Mouse (Mus musculus): ENCODE data around the gene Snx9. TPM values are rescaled to one million over a fixed set of nuclear protein-coding genes. Genes with fewer than 3 reads are reported as not detected.
A peak's percentile ranks its signal among the peaks of the same experiment; 100 is the strongest.

The Snx9 gene
- polyA plus RNA-seq, 1 experiment: 13.1 TPM

- H3K4me3 ChIP-seq (ENCODE audit: insufficient read depth, low read length): no peak overlapping the region
- peaks cover 5% of the 10 kb centered on the region for H3K4me1 ChIP-seq (ENCODE audit: control insufficient read depth, insufficient read depth, low read length)
- no peak for TF ChIP-seq POLR2A (IDR thresholded peaks at IDR 0.05; ENCODE audit: extremely low read depth, insufficient read depth, low read length)
- peak; percentile 56 for TF ChIP-seq CTCF (IDR thresholded peaks at IDR 0.05; ENCODE audit: extremely low read depth, insufficient read depth, low read length)
- no peak overlapping the region for H3K27ac ChIP-seq (ENCODE audit: insufficient read depth, low read length)
Observed at GRCm38 (mm10) chr17:5886943-5887800, 46.0 kb downstream of the Snx9 start.

GRCm38 (mm10) chr17:5890429-5890828, 49.3 kb downstream of the Snx9 start:
- Histone ChIP-seq H3K27ac (ENCODE audit: insufficient read depth, low read length) (no peak overlapping the region), H3K4me3 (ENCODE audit: insufficient read depth, low read length) (no peak overlapping the region), H3K4me1 (ENCODE audit: control insufficient read depth, insufficient read depth, low read length) (peaks cover 3% of the 10 kb centered on the region)
- TF ChIP-seq CTCF (IDR thresholded peaks at IDR 0.05; ENCODE audit: extremely low read depth, insufficient read depth, low read length): peak; percentile 72
- TF ChIP-seq POLR2A (IDR thresholded peaks at IDR 0.05; ENCODE audit: extremely low read depth, insufficient read depth, low read length): no peak

- Histone ChIP-seq H3K4me3 (ENCODE audit: insufficient read depth, low read length) (no peak overlapping the region), H3K4me1 (ENCODE audit: control insufficient read depth, insufficient read depth, low read length) (peaks cover 4% of the 10 kb centered on the region; the same call in 1 of the 2 replicates), H3K27ac (ENCODE audit: insufficient read depth, low read length) (no peak overlapping the region)
- TF ChIP-seq POLR2A (IDR thresholded peaks at IDR 0.05; ENCODE audit: extremely low read depth, insufficient read depth, low read length) (no peak), CTCF (IDR thresholded peaks at IDR 0.05; ENCODE audit: extremely low read depth, insufficient read depth, low read length) (no peak)
Observed at GRCm38 (mm10) chr17:5891933-5892683, 51.0 kb downstream of the Snx9 start.

GRCm38 (mm10) chr17:5893092-5893491, 52.0 kb downstream of the Snx9 start:
- H3K4me3 ChIP-seq (ENCODE audit: insufficient read depth, low read length): no peak overlapping the region
- TF ChIP-seq CTCF (IDR thresholded peaks at IDR 0.05; ENCODE audit: extremely low read depth, insufficient read depth, low read length) (no peak), POLR2A (IDR thresholded peaks at IDR 0.05; ENCODE audit: extremely low read depth, insufficient read depth, low read length) (no peak)

GRCm38 (mm10) chr17:5893574-5894148, 52.5 kb downstream of the Snx9 start:
- H3K4me1 ChIP-seq (ENCODE audit: control insufficient read depth, insufficient read depth, low read length): 0 out of 2 replicates have a peak, but pooled peaks cover 3% of the 10 kb centered on the region
- no peak overlapping the region for H3K4me3 ChIP-seq (ENCODE audit: insufficient read depth, low read length)
- TF ChIP-seq CTCF (IDR thresholded peaks at IDR 0.05; ENCODE audit: extremely low read depth, insufficient read depth, low read length): no peak
- TF ChIP-seq POLR2A (IDR thresholded peaks at IDR 0.05; ENCODE audit: extremely low read depth, insufficient read depth, low read length): no peak
- no peak overlapping the region for H3K27ac ChIP-seq (ENCODE audit: insufficient read depth, low read length)

More at GRCm38 (mm10) chr17:5893092-5893491, 52.0 kb downstream of the Snx9 start:
- Histone ChIP-seq H3K27ac (ENCODE audit: insufficient read depth, low read length) (no peak overlapping the region), H3K4me1 (ENCODE audit: control insufficient read depth, insufficient read depth, low read length) (0 out of 2 replicates have a peak, but pooled peaks cover 3% of the 10 kb centered on the region)

GRCm38 (mm10) chr17:5896066-5896465, 54.9 kb downstream of the Snx9 start:
- Histone ChIP-seq H3K4me1 (ENCODE audit: control insufficient read depth, insufficient read depth, low read length) (0 out of 2 replicates have a peak, but pooled peaks cover 3% of the 10 kb centered on the region), H3K4me3 (ENCODE audit: insufficient read depth, low read length) (no peak overlapping the region), H3K27ac (ENCODE audit: insufficient read depth, low read length) (no peak overlapping the region)
- TF ChIP-seq POLR2A (IDR thresholded peaks at IDR 0.05; ENCODE audit: extremely low read depth, insufficient read depth, low read length): no peak
- no peak for TF ChIP-seq CTCF (IDR thresholded peaks at IDR 0.05; ENCODE audit: extremely low read depth, insufficient read depth, low read length)

- Histone ChIP-seq H3K27ac (ENCODE audit: insufficient read depth, low read length) (no peak overlapping the region), H3K4me1 (ENCODE audit: control insufficient read depth, insufficient read depth, low read length) (0 out of 2 replicates have a peak, but pooled peaks cover 3% of the 10 kb centered on the region), H3K4me3 (ENCODE audit: insufficient read depth, low read length) (no peak overlapping the region)
- TF ChIP-seq POLR2A (IDR thresholded peaks at IDR 0.05; ENCODE audit: extremely low read depth, insufficient read depth, low read length) (no peak), CTCF (IDR thresholded peaks at IDR 0.05; ENCODE audit: extremely low read depth, insufficient read depth, low read length) (no peak)
Observed at GRCm38 (mm10) chr17:5896607-5897006, 55.5 kb downstream of the Snx9 start.

- no peak for TF ChIP-seq POLR2A (IDR thresholded peaks at IDR 0.05; ENCODE audit: extremely low read depth, insufficient read depth, low read length)
- TF ChIP-seq CTCF (IDR thresholded peaks at IDR 0.05; ENCODE audit: extremely low read depth, insufficient read depth, low read length): no peak
- Histone ChIP-seq H3K4me1 (ENCODE audit: control insufficient read depth, insufficient read depth, low read length) (0 out of 2 replicates have a peak, but pooled peaks cover 3% of the 10 kb centered on the region), H3K27ac (ENCODE audit: insufficient read depth, low read length) (no peak overlapping the region), H3K4me3 (ENCODE audit: insufficient read depth, low read length) (no peak overlapping the region)
Observed at GRCm38 (mm10) chr17:5897326-5898200, 56.4 kb downstream of the Snx9 start.
